Mouse (Mus musculus) heart, postnatal 4 days (tissue): ENCODE measurements at regions not wholly inside any gene's neighbourhood (a gene's known extent, or its start where the extent isn't known, plus 50 kb on each side); places are given as distances from the start of the nearest gene placed in this dataset.
"Not testable (repeated sequence)": the region's sequence is repeated elsewhere in the genome, so short reads cannot be mapped to it uniquely, and the experiment has no call there.

Experiments
- DNase-seq: peaks from one replicate; pipeline ENCODE4 v3.0.0; 2021

DNA sequence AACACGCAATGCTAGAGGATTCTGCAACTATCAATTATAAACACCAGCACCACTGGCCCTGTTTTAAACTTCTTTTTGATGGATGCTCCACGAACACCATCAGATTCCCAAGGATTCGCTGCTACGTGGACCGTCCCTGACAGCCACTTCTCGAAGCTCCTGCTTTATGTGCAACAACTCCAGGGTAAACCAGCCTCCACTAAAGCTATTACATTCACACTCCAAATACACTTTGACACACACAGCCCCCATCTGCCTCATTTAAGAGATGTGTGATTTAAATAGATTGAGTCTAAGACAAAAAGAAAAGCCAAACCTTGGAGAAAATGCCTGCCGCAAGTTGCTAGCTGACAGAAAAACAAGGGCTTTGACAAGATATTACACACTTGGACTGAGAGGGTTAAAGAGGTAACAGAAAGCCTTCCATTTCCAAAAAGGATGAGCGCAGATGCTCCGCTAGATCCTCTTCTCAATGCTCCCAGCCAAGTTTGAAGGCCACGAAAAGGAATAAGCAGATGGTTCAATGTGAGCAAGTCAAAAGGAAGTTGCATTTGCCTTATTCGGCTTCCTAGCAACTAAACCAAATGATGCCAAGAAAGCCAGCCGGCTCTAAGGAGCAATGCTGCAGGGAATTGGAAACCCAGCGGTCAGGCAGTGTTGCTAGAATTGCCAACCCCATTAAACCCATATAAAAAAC, 54.0 kb upstream of the Cnep1r1 start:
- DNase-seq: no peak

DNA sequence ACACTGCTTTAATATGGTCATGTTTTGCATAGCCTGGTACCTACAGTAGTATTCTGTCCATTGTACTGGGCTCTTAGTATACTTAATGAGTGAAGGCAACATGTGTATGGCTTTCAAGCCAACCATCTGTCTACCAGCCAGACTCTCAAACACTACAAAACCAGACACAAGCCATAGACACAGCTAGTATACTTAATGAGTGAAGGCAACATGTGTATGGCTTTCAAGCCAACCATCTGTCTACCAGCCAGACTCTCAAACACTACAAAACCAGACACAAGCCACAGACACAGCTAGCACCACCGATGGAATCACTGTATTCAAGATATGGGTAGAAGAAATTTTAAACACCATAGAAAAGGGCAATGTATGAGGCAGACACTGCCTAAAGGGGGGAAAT, 59.5 kb upstream of the Cnep1r1 start:
- DNase-seq: not testable (repeated sequence)

DNA sequence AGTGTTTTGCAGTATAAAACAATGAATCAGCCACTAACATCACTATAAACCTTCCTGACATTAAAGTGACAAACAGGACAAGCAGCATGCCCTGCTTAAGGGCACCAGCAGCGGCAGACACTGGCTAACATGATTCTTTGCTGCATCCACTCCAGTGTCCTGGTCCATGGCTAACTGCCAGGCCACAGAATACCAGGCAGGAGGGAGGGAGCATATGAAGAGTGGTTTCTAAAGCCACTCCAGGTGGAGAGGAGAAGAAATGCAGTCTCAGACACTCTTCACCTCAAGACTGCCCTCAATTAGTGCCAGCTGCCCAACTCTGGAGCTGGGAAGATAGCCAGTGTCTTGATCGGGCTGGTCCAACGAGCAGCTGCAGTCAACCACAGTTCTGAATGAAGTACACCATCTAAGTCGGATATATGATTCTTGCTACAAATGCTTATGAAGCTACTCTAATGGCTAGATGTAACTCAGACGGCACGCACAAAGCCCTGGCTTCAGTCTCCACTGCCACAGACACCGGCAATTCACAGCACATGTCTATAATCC, 60.8 kb upstream of the Cnep1r1 start:
- DNase-seq: no peak

DNA sequence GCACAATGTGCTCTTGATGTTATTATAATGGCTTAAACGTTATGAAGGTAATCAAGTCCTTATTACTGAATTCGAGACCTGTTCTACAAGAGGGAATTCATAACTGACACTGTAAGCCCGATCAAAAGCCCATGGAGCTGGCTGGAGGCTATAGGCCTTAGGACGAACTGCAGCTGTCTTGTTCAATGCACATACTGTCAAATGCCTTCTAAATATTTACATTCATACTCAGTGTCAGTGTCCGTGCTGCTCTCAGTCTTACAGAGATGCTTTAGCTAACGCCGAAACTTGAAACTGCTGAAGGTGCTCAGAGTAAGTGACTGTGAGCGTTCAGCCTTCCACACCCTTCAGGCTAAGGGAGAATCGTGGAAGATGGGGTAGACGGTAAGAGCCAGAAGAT, 67.9 kb upstream of the Cnep1r1 start:
- no peak for DNase-seq

DNA sequence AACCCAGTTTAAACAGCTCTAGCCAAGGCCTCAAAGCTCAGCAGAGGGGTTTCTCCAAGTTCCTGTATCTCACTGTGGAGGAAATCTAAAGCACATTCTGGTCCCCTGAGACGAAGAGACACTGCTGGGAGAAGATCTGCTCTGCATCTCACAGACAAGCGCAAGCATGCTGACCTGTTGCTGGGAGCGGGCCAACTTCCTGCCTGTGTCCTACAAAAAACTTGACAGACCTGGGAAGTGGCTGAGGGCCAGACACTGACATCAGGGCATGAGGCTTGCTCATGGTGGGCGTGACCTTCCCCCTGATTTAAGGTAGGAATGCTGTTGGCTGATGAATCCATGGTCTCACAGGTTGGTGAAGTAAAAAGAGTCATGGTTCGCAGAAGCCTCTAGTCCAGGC, 69.5 kb upstream of the Cnep1r1 start:
- peak; percentile 65 for DNase-seq

DNA sequence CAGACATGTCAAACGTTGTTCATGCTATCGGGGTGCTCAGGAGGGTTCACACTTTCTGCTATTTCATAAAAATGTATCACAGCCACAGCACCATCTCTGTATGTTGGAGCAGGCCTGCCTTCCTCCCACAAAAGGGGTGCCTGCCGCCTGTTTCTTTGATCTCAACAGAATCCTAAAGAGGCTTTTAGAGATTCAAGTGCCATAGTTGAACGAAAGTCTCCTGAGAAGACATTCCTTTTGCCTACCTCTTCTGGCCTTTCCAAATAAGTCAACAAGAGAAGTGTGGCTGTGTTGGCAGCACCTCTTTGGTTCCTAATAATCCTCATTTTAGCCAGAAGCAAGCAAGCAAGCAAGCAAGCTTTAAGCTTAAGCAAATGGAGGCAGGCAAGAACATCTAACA, 72.6 kb upstream of the Cnep1r1 start:
- no peak for DNase-seq

DNA sequence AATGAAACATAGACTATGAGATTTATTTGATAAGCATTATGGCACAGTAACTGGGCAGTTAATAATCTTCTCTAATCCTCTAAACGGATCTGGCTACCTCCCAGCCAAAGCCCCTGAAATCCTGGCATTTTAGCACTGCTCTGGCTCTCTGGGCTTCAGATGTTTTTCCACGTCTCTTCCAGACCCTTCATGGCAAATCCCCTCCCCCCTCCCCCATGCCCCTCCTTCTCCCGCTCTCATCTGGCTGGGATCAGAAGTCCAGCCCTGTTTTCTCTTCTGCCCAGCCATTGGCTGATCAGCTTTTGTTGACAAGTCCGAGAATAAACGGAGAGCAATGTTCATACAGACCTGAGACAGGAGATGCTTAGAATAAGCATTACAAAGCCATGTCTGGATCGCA, 79.3 kb upstream of the Cnep1r1 start:
- DNase-seq: no peak

DNA sequence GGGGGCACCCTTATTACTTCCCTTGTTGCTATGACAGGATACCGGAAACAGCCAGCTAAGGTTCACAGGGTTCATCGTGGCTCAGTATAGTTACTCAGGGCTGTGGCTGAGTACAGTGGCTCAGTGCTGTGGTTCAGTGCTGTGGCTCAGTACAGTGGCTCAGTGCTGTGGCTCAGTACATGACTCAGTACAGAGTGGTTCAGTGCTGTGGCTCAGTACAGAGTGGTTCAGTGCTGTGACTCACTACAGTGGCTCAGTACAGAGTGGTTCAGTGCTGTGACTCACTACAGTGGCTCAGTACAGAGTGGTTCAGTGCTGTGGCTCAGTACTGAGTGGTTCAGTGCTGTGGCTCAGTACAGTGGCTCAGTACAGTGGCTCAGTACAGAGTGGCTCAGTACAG, 78.6 kb upstream of the Zfp423 start:
- no peak for DNase-seq

DNA sequence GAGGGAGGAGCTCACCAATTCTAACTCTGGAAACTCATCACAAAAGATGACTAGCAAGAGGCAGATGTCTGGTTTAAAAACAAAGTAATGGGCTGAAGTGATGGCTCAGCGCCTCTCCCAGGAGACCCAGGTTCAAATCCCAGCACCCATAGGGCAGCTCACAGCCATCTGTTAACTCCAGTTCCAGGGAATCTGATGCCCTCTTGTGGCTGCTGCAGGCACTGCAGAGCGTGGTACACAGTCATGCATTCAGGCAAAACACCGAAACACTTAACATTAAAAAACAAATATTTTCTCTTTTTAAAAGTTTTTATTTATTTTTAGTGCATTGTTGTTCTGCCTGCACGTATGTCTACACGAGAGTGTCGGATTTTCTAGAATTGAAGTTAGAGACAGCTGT, 73.7 kb upstream of the Zfp423 start:
- peak; percentile 27 for DNase-seq

DNA sequence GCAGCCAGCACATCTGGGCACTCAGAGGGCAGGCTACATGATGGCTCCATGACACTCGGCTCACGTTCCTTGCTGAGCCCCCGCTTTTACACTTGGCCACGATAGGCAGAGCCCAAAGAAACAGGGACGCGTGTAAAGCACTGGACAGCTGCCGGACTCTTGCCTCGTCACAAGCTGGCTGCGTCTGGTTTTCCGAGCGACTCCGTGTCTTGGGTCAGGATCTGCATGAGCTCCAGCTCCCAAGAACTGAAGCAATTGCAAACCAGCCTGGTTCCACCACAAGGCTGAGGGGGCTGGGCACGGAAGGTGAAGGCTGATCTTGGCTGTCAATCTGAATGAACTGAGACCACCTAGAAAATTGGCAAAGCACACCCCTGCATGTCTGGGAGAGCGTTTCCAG, 65.1 kb upstream of the Zfp423 start:
- DNase-seq: no peak

DNA sequence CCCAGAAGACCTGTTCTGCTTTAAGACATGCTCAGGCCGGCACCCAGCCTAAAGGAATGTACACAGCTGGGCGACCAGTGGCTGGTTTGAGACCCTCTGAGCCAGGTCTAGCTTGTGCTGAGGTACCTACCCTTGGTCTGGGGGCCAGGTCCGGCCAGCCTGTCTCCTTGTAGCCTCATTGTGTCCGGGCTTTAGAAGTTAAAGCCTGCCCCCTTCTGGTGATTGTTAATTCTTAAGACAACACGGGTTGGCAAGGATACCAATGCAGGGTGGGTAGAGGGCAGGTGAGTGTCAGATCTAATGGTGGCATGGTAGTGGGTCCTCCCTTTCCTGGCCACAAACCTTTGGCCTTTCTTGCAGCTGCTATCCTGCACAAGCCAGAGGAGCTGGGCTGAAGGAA, 64.0 kb upstream of the Zfp423 start:
- peak; percentile 49 for DNase-seq

DNA sequence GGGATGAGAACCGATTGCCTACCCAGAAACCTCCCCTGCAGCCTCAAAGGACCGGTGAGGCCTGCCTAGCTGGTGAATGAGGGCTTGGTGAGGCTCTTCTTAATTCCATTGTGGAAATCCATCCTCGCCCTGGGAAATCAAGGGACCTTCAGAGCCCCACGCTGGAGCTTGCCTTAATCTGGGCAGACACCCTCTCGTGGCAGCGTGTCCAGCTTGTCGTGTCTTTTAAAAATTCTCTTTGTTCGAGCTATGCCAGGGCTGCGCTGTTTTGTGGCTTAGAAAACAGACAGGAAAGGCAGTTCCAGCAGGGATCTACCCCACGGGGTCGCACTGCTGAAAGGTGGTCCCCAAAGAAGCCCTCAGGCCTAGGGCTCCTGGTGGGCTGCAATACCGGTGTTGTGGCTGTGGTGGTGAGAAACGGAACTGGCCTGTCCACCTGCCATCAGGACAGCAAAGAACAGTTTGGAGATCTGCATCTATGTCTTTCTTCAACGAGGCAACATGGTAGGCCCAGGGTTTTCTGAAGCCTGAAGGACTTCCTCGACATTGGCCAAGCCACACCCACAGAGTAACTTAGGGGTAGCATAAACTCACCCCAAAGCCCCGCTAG, 63.5 kb upstream of the Zfp423 start:
- DNase-seq: no peak

DNA sequence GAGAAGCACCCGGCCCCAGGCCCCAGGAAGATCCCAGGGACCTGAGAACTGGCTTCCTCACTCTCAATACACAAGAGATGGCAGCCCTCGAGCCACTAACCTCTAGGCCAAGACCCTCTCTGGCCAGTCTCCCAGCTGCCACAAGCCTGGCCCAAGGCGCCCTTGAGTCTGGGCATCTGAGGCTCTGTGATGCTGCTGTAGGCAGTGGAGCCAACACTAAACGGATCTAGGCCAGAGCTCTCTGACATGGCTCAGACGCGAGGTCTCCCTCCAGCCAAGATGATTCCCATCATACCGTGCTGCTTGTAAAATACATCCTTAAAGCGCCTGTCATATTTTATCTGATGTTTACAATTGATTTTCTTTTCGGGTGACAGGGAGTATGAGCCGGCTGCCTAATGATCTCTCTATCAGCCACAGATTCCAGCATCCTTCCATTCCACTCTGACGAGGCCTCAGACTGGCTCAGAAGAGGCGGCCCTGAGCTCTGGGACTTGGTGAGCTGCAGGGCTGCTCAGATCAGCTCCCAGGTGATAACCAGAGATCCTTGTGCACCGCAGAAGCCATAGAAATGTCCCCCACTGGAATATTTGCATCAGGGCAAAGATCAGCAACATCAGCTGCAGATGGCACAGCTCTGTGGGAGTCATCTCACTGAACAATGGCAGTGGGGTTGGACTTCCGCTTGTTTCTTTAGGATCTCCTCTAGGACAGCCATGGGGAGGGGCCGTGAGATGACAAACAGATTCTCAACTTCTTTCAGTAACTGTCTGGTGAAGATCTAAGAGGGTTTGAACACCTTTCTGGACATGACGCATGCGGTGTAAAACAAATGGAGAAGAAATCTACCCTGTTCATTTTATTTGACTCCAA, 60.1 kb upstream of the Zfp423 start:
- no peak for DNase-seq

DNA sequence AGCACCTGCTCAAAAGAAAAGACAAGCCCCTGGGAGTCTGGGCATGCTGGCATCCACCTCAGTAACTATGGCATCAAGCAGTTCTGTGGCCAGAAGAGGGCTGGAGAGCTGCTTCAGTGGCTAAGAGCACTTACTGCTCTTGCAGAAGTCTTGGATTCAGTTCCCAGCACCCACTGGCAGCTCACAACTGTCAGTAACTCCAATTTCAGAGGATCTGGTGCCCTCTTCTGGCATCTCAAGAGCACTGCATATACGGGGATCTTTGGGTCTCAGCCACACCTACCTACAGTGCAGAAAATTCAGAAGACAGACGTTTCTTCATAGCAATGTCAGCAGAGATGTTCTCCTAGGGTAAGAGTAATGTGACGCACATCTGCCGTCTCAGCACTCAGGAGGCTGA, 59.1 kb upstream of the Zfp423 start:
- DNase-seq: no peak

DNA sequence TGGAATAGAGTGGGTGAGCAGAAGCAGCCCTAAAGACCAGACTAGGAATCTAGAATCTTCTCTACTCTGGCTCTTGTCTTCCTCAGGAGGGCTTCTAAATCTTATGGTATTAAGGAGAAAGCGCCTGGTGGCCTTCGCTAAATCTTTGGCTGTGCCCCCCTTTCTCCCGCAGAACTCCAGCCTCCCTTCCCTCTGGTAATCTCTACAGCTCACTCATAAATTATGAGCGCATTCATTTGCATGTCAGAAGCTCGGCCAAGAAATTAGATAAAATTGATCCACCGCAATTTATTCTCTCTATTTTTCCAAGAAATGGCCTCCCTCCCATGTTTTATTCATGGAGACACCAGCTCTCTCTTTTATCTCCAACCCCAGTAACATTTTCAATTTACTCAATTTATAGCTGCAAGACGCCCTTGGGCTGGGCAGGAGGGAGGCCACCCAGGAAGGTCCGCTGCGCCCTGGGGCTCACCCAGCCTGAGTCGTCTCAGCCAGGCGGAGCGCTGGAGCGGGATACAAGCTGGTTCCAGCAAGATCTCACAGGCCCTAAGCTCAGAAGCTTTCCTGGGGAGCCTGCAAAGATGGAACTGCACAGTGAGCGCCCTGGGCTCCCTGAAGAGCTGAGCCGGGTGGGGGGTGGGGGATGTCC, 52.9 kb upstream of the Zfp423 start:
- DNase-seq: no peak

DNA sequence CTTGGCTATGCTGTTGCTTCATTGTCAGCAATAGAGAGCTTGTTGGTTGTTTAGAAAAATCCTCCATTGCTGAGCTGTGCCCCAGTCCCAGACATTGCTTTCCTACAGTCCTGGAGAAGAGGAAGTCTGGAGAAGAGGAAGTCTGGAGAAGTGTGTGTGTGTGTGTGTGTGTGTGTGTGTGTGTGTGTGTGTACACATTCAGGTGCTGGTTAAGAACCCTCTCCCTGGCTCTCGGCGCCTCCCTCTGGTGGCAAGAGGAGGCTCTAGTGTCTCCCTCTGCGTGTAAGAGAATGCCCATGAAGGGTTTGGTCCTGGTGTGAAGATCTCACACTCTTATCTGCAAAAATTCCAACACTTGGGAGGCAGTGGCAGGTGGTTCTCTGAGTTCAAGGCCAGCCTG, 51.2 kb upstream of the Zfp423 start:
- peak; percentile 56 for DNase-seq

DNA sequence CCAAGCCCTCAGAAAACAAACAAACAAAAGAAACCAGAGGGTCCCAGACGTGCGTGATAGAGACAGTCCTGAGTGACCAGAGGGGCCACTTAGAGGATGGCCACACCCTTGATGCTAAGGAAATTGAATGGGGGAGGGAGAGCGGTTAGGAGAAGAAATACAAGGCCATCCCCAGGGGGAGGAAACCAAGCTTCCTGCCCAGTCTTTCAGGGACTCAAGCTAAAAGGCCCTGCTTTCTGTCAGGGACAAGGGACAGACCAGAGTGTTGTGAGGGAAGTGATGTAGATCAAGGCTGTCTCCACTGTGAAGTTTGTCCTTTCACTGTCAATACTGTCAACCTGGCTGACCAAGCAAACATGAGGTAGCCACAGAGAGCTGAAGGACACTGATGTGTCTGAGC, 50.5 kb upstream of the Zfp423 start:
- no peak for DNase-seq
